Mouse (Mus musculus) cerebellum, adult 2 months (tissue): Measurements from ENCODE around the gene Ube2z. TPM values are rescaled to one million over a fixed set of nuclear protein-coding genes. Genes with fewer than 3 reads are reported as not detected.

ENCODE experiments used
- DNase-seq, 2 experiments: peaks; one replicate each; pipeline ENCODE4 v3.0.0; 2021
- H3K27ac ChIP-seq: fragments of 200-500 bp; 2 replicates; pipeline ENCODE4 v1.5.1; 2012; ENCODE audit warnings: low read length, control low read depth, inconsistent platforms; ENCODE audit not compliant: insufficient read depth
- H3K27me3 ChIP-seq: fragments of 200-500 bp; 2 replicates; pipeline ENCODE4 v1.6.1; 2012; ENCODE audit warnings: inconsistent platforms, mild to moderate bottlenecking, low read length, moderate library complexity; ENCODE audit not compliant: control insufficient read depth, insufficient read depth
- H3K4me1 ChIP-seq: fragments of 200-500 bp; 2 replicates; pipeline ENCODE4 v1.6.1; 2011; ENCODE audit warnings: low read length; ENCODE audit not compliant: control insufficient read depth, insufficient read depth
- H3K4me3 ChIP-seq: fragments of 200-500 bp; replicated peaks from 2 replicates; pipeline ENCODE3; 2011; ENCODE audit warnings: mild to moderate bottlenecking, low read depth, low read length, control low read depth; ENCODE audit not compliant: insufficient read depth
- CTCF ChIP-seq: fragments of 200-500 bp; IDR thresholded peaks from 2 replicates; pipeline ENCODE4 v1.5.1; 2011; ENCODE audit warnings: low read depth, mild to moderate bottlenecking, control low read depth, low read length, moderate library complexity, borderline replicate concordance; ENCODE audit not compliant: insufficient read depth
- POLR2A ChIP-seq: fragments of 200-500 bp; IDR thresholded peaks from 2 replicates; pipeline ENCODE4 v1.6.1; 2011; ENCODE audit warnings: low read length, control low read depth, borderline replicate concordance; ENCODE audit not compliant: insufficient read depth
- WGBS: fragments of 180-500 bp; shearing (Covaris S2); methylation state at CpG from one replicate; pipeline ENCODE4 v1.1.7; 2018; 5-methylcytosine and 5-hydroxymethylcytosine counted together
- polyA plus RNA-seq: library from polyadenylated mRNA; depleted of rRNA; stranded (reverse); fragments of >200 nt; gene quantifications from 2 replicates; pipeline ENCODE4 v1.2.3, GENCODE M21; 2012

The Ube2z gene
- polyA plus RNA-seq, 1 experiment = 56.0 TPM

- no peaks in the 10 kb centered on the region; the same call in 1 of the 2 replicates for H3K27me3 ChIP-seq
- TF ChIP-seq POLR2A = no peak
- TF ChIP-seq CTCF = no peak
- no peak overlapping the region for H3K27ac ChIP-seq
- no peak overlapping the region for H3K4me3 ChIP-seq
- no peaks in the 10 kb centered on the region for H3K4me1 ChIP-seq
- WGBS = 92% methylated on average over 6 of the region's 6 CpGs
- DNase-seq = no peak
These were observed 22.8 kb upstream of the Ube2z start for GRCm38 (mm10) chr11:96087981-96088380.

GRCm38 (mm10) chr11:96082682-96083081, 17.5 kb upstream of the Ube2z start:
- DNase-seq = no peak
- Histone ChIP-seq H3K27me3 (no peaks in the 10 kb centered on the region; the same call in 1 of the 2 replicates), H3K4me3 (no peak overlapping the region), H3K4me1 (no peaks in the 10 kb centered on the region), H3K27ac (no peak overlapping the region)
- TF ChIP-seq CTCF = no peak
- 52% methylated on average over 3 of the region's 3 CpGs for WGBS

- no peak for TF ChIP-seq CTCF
- no peak for TF ChIP-seq POLR2A
- H3K4me3 ChIP-seq = no peak overlapping the region
- no peak overlapping the region for H3K27ac ChIP-seq
- H3K27me3 ChIP-seq = no peaks in the 10 kb centered on the region
- no peaks in the 10 kb centered on the region for H3K4me1 ChIP-seq
- no peak for DNase-seq
- WGBS = 58% methylated on average over 5 of the region's 5 CpGs
These were observed 15.5 kb upstream of the Ube2z start for GRCm38 (mm10) chr11:96080736-96081135.

DNA sequence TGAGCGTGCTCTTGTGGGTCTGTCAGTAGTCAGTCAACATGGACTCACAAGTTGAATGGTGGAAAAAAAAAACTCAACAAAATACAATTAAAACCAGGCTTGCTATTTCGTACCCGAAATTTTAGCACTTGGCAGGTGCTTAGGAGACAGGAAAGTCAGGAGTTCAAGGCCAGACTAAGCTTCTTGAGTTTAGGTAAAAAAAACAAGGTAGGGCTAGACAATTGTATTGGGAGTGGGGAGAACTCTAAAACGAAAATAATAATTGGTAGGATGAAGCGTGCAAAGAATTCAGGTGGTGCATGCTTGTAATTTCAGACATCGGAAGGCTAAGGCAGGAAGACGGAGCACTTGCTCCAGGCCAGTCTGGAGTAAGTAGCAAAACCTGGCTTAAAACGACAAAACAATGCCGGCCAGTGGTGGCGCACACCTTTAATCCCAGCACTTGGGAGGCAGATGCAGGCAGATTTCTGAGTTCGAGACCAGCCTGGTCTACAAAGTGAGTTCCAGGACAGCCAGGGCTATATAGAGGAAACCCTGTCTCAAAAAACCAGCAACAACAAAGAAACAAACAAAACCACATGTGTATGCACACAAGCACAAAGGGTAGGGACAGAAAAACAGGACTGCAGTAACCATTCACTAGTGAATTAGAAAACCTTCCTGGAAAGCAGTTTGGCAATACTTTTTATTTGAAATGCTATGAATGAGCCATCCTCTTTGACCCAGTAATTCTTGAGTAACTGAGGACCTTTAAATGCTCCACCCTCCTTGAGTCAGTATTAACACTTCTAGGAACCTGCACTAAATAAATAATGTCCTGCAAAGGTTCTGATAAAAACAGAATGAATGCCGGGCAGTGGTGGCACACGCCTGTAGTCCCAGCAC, 11.3 kb upstream of the Ube2z start:
- TF ChIP-seq CTCF = no peak
- TF ChIP-seq POLR2A = no peak
- H3K27me3 ChIP-seq = no peaks in the 10 kb centered on the region
- 65% methylated on average over 13 of the region's 13 CpGs for WGBS
- peak overlapping the region; percentile 2; the same call in 1 of the 2 replicates for H3K27ac ChIP-seq
- peak in 1 of 2 experiments; percentile 26 for DNase-seq
- peaks cover 2% of the 10 kb centered on the region; the same call in 1 of the 2 replicates for H3K4me1 ChIP-seq
- peak overlapping the region; percentile 52 for H3K4me3 ChIP-seq

DNA sequence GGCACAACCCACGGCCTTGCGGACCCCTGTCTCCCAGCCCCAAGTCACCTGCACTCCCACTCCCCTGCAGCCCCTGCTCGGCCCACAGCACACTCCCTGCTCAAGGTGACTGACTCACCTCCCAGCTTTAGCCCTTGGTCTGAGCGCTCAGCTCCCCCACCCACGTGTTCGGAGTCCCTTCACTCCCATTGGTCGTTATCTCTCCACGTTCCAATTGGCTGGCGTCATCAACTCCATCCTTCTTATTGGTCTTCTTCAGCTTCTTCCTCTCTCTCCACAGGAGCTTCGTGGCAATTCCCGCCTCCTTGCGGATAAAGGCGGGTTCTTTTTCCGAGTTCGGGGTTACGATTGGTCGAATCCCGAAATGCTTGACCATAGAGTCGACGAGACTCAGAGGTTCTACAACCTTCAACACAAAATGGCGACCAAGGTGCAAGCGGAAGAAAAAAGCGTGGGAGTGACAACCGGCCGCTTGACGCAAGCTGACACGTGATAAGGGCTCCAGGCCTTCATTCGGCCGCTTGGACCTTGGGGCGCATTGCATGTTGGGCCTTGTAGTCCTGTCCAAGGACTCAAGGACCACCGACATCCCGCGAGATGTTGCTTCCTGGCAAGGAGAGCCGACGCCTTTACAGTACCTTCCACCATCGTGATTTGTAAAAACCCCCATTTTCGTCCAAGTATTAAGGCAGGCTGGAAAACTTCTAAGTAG, 10.5 kb upstream of the Ube2z start, which contains the start of gene Atp5g1:
Gene Atp5g1 (minus strand): TSS at position 162 of the 712 bp plus-strand sequence.
- WGBS = under 1% methylated on average over 37 of the region's 37 CpGs
- peak; percentile 100 for DNase-seq
- TF ChIP-seq CTCF = no peak
- peak; percentile 100 for TF ChIP-seq POLR2A
- peak within 1 kb of the TSS; percentile 80 for H3K4me3 ChIP-seq
- H3K27ac ChIP-seq = peak within 1 kb of the TSS; percentile 89
- peaks cover 2% of the 10 kb centered on the region; the same call in 1 of the 2 replicates for H3K4me1 ChIP-seq
- no peaks in the 10 kb centered on the region for H3K27me3 ChIP-seq

DNA sequence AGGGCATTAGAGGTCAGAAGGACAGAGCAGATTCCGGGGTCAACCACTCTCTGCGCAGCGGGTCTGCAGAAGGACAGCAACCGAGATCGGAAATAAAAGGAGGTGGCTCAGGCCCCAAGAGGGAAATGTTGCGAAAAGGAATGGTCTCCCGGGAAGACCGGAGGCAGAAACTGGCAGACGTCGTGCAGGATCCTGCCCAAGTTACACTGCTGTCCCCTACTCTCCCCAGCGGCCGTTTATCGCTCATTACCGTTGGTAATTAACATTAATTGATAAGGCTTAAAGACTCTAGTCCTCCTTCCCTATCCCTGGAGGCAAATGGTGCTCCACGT, 10.0 kb upstream of the Ube2z start:
- no peak for TF ChIP-seq POLR2A
- no peak for TF ChIP-seq CTCF
- Histone ChIP-seq H3K4me1 (peaks cover 2% of the 10 kb centered on the region; the same call in 1 of the 2 replicates), H3K27me3 (no peaks in the 10 kb centered on the region), H3K4me3 (peak overlapping the region; percentile 80), H3K27ac (peak overlapping the region; percentile 89)
- whole genome bisulfite sequencing = under 1% methylated on average over 15 of the region's 15 CpGs
- DNase-seq = no peak

GRCm38 (mm10) chr11:96074351-96075176, 9.4 kb upstream of the Ube2z start:
- peak; percentile 58 to 59 for DNase-seq
- 4% methylated on average over 17 of the region's 17 CpGs for WGBS
- peaks cover 2% of the 10 kb centered on the region; the same call in 1 of the 2 replicates for H3K4me1 ChIP-seq

More at GRCm38 (mm10) chr11:96074351-96075176, 9.4 kb upstream of the Ube2z start:
- peak overlapping the region; percentile 80 for H3K4me3 ChIP-seq
- no peaks in the 10 kb centered on the region for H3K27me3 ChIP-seq
- TF ChIP-seq POLR2A (no peak), CTCF (no peak)
- peak overlapping the region; percentile 89 for H3K27ac ChIP-seq
